Mouse (Mus musculus): ENCODE results near the gene Ifi211. TPM values are rescaled to one million over a fixed set of nuclear protein-coding genes. Genes with fewer than 3 reads are reported as not detected.
"Not testable (repeated sequence)": the region's sequence is repeated elsewhere in the genome, so short reads cannot be mapped to it uniquely, and the experiment has no call there.

Gene Ifi211
- total RNA-seq, 1 experiment = 0.80 TPM

DNA sequence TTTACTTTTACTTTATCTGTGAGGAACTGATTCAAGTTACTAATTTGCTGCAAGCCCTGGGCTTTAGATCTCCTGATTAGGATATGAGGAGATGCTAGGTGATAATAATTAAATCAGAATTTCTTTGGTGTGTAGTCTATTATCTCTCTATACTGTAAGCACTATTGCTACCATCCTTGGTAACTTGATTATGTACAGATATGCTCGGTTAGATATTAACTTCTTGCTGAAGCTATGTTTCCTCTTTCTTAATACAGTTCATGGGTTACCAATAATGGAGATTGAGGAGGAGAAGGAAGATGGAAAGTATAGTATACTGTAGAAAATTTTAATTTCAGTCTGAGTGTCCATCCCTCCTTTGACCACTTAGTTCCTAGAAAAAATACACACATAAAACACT is 40.7 kb upstream of the Ifi211 start:
- Histone ChIP-seq H3K9ac (ENCODE audit: insufficient read depth, low read depth, low read length, poor library complexity, severe bottlenecking) (no peak overlapping the region), H3K4me1 (ENCODE audit: control insufficient read depth in 2 of 2, insufficient read depth in 2 of 2, low read length in 2 of 2, poor library complexity in 1 of 2) (no peaks in the 10 kb centered on the region), H3K36me3 (ENCODE audit: control insufficient read depth, insufficient read depth, low read length, poor library complexity, severe bottlenecking) (no peaks in the 10 kb centered on the region), H3K4me3 (ENCODE audit: insufficient read depth in 1 of 2, low read depth in 1 of 2, low read length in 2 of 2, poor library complexity in 1 of 2, severe bottlenecking in 1 of 2) (no peak overlapping the region), H3K27ac (ENCODE audit: insufficient read depth, low read depth, low read length, poor library complexity, severe bottlenecking) (no peak overlapping the region), H3K9me3 (ENCODE audit: control insufficient read depth, insufficient read depth, low read depth, low read length) (no peaks in the 10 kb centered on the region)
- in situ Hi-C loops (cut with MboI; ENCODE audit: low sequenced_read_pairs in 2 of 2, unreplicated experiment in 2 of 2) = no loop called here
- TF ChIP-seq ZC3H11A (IDR thresholded peaks at IDR 0.05; ENCODE audit: borderline replicate concordance, low read depth, low read length) (no peak), MAFK (IDR thresholded peaks at IDR 0.05; ENCODE audit: insufficient read depth, low read depth, low read length) (no peak)
- no peak for DNase-seq (ENCODE audit: low read depth, low spot score)

DNA sequence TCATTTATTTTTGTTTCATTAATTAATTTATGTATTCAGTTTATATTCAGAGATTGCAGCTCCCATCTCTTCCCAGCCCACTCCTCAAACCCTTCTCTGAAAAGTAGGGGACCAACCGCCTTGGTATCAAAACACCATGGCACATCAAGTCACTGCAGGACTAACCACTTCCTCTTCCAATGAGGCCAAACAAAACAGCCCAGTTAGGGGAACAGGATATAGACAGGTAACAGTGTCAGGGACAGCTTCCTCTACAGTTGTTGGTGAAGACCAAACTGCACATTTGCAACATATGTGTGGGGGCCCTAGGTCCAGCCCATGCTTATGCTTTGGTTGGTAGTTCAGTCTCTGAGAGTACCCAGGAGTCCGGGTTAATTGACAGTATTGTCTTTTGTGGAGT is 36.2 kb upstream of the Ifi211 start:
- DNase-seq (ENCODE audit: low read depth, low spot score); H3K9ac ChIP-seq (ENCODE audit: insufficient read depth, low read depth, low read length, poor library complexity, severe bottlenecking); H3K4me1 ChIP-seq (ENCODE audit: control insufficient read depth in 2 of 2, insufficient read depth in 2 of 2, low read length in 2 of 2, poor library complexity in 1 of 2); H3K4me3 ChIP-seq (ENCODE audit: insufficient read depth in 1 of 2, low read depth in 1 of 2, low read length in 2 of 2, poor library complexity in 1 of 2, severe bottlenecking in 1 of 2); H3K36me3 ChIP-seq (ENCODE audit: control insufficient read depth, insufficient read depth, low read length, poor library complexity, severe bottlenecking); H3K9me3 ChIP-seq (ENCODE audit: control insufficient read depth, insufficient read depth, low read depth, low read length); H3K27ac ChIP-seq (ENCODE audit: insufficient read depth, low read depth, low read length, poor library complexity, severe bottlenecking): not testable (repeated sequence)
- in situ Hi-C loops (cut with MboI; ENCODE audit: low sequenced_read_pairs in 2 of 2, unreplicated experiment in 2 of 2) = loop anchor here in 1 of 2 experiments (5.0 kb wide), 1 partner anchor 142 kb away; no protein-coding TSS in a partner anchor

DNA sequence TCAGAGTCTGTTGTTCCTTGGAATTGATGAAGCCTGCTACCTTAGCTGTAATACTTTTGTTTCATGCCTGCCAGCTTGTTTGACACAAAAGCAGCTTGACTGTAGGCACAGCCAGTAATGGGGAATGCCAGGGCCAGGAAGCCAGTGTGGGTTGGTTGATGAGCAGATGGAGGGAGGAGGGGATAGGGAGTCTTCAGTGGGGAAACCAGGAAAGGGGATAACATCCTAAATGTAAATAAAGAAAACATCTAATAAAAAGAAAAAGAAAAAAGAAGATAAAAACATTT is 29.9 kb upstream of the Ifi211 start:
- in situ Hi-C loops (cut with MboI; ENCODE audit: low sequenced_read_pairs in 2 of 2, unreplicated experiment in 2 of 2) = loop anchor here in 1 of 2 experiments (5.0 kb wide), 1 partner anchor 65 kb away; no protein-coding TSS in a partner anchor

DNA sequence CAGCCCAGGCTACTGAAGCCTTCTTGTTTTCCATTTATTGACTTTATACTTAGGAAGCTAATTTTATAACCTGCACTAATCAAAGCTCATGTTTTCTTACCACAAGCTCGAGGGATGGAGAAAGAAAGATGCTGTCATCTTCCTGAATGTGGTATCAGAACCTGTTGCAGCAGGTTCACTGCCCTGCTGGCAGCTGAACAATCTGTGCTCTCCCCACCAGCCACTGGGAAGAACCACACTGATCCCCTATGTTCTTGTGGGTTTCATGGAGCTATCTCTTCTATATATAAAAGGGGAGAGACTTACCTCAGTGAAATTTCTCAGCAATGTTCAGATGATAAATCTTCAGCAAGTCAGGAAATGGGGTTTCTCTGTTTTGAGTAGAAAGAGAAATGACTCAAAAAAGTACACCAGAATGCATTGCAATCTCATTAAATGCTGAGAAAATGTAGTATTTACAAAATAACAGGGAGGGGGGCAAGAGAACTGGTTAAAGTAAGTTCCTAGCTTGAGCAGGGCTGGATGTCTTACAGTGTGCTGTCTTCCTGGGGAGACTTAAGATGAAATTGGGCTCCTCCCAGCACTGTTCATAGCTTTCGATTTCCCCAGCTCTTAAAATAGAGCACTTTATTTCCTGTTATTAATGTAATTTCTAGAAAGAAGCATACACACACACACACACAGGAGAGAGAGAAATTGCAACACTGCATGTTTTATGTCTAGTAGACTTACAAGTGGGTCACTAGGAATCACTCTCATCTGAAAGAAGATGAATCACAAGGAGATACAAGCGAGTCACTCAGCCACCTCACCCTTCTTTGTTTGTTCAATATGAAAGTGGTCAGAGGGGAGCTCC is 29.3 kb upstream of the Ifi211 start, which contains the start of the genes Mndal and Ifi203:
TSS of gene Mndal (minus strand) at position 568 of the 856 bp plus-strand sequence.
TSS of gene Ifi203 (minus strand) at position 749 of the 856 bp plus-strand sequence.
- not testable (repeated sequence) for H3K27ac ChIP-seq (ENCODE audit: insufficient read depth, low read depth, low read length, poor library complexity, severe bottlenecking); H3K9me3 ChIP-seq (ENCODE audit: control insufficient read depth, insufficient read depth, low read depth, low read length); H3K4me3 ChIP-seq (ENCODE audit: insufficient read depth in 1 of 2, low read depth in 1 of 2, low read length in 2 of 2, poor library complexity in 1 of 2, severe bottlenecking in 1 of 2); DNase-seq (ENCODE audit: low read depth, low spot score); H3K36me3 ChIP-seq (ENCODE audit: control insufficient read depth, insufficient read depth, low read length, poor library complexity, severe bottlenecking); H3K4me1 ChIP-seq (ENCODE audit: control insufficient read depth in 2 of 2, insufficient read depth in 2 of 2, low read length in 2 of 2, poor library complexity in 1 of 2); H3K9ac ChIP-seq (ENCODE audit: insufficient read depth, low read depth, low read length, poor library complexity, severe bottlenecking)
- in situ Hi-C loops (cut with MboI; ENCODE audit: low sequenced_read_pairs in 2 of 2, unreplicated experiment in 2 of 2) = loop anchor here in 1 of 2 experiments (5.0 kb wide), 1 partner anchor 65 kb away; no protein-coding TSS in a partner anchor

More for the DNA sequence above, 29.9 kb upstream of the Ifi211 start:
- H3K36me3 ChIP-seq (ENCODE audit: control insufficient read depth, insufficient read depth, low read length, poor library complexity, severe bottlenecking); H3K4me1 ChIP-seq (ENCODE audit: control insufficient read depth in 2 of 2, insufficient read depth in 2 of 2, low read length in 2 of 2, poor library complexity in 1 of 2); H3K27ac ChIP-seq (ENCODE audit: insufficient read depth, low read depth, low read length, poor library complexity, severe bottlenecking); H3K9me3 ChIP-seq (ENCODE audit: control insufficient read depth, insufficient read depth, low read depth, low read length); DNase-seq (ENCODE audit: low read depth, low spot score); H3K4me3 ChIP-seq (ENCODE audit: insufficient read depth in 1 of 2, low read depth in 1 of 2, low read length in 2 of 2, poor library complexity in 1 of 2, severe bottlenecking in 1 of 2); H3K9ac ChIP-seq (ENCODE audit: insufficient read depth, low read depth, low read length, poor library complexity, severe bottlenecking): not testable (repeated sequence)

DNA sequence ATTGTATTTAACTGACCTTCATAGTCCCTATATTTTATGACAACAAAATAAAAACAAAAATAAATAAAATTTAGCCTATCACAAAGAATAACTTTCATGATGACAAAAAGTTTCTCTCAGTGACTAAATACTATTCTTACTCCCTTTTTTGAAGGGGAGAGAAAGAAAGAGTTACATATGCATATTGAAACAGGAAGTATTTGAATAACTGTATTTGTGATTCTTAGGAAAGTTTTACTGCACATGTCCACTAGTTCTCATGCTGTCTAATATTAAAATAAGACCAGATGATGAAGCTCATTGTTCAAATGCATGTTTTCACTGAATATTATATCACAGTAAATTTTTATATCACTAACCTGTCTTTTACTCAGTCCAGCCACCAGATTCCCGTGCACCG is 28.7 kb upstream of the Ifi211 start:
- H3K36me3 ChIP-seq (ENCODE audit: control insufficient read depth, insufficient read depth, low read length, poor library complexity, severe bottlenecking); DNase-seq (ENCODE audit: low read depth, low spot score); H3K27ac ChIP-seq (ENCODE audit: insufficient read depth, low read depth, low read length, poor library complexity, severe bottlenecking); H3K4me3 ChIP-seq (ENCODE audit: insufficient read depth in 1 of 2, low read depth in 1 of 2, low read length in 2 of 2, poor library complexity in 1 of 2, severe bottlenecking in 1 of 2); H3K9me3 ChIP-seq (ENCODE audit: control insufficient read depth, insufficient read depth, low read depth, low read length); H3K9ac ChIP-seq (ENCODE audit: insufficient read depth, low read depth, low read length, poor library complexity, severe bottlenecking); H3K4me1 ChIP-seq (ENCODE audit: control insufficient read depth in 2 of 2, insufficient read depth in 2 of 2, low read length in 2 of 2, poor library complexity in 1 of 2): not testable (repeated sequence)
- in situ Hi-C loops (cut with MboI; ENCODE audit: low sequenced_read_pairs in 2 of 2, unreplicated experiment in 2 of 2) = loop anchor here in 1 of 2 experiments (5.0 kb wide), 1 partner anchor 64 kb away; no protein-coding TSS in a partner anchor

DNA sequence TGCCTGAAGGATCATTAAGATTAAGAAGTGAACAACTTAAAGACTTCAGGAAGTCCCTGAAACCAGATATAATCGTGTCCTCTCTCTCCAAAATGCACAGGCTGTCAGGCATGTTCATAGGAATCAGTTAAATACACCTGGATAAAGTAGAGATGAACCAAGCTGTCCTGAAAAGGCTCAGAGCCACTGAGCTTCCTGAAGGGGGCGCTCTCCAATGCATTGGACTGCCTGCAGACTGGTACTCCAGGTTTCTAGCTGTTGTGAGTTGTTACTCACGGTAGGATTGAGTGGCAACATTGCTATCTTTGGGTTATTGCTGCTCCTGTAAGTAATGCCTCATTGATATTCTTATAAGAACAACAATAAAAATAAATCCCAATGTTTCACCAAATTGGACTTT is 6.4 kb upstream of the Ifi211 start:
- not testable (repeated sequence) for H3K9me3 ChIP-seq (ENCODE audit: control insufficient read depth, insufficient read depth, low read depth, low read length); H3K4me3 ChIP-seq (ENCODE audit: insufficient read depth in 1 of 2, low read depth in 1 of 2, low read length in 2 of 2, poor library complexity in 1 of 2, severe bottlenecking in 1 of 2); H3K27ac ChIP-seq (ENCODE audit: insufficient read depth, low read depth, low read length, poor library complexity, severe bottlenecking); DNase-seq (ENCODE audit: low read depth, low spot score); H3K9ac ChIP-seq (ENCODE audit: insufficient read depth, low read depth, low read length, poor library complexity, severe bottlenecking); H3K36me3 ChIP-seq (ENCODE audit: control insufficient read depth, insufficient read depth, low read length, poor library complexity, severe bottlenecking); H3K4me1 ChIP-seq (ENCODE audit: control insufficient read depth in 2 of 2, insufficient read depth in 2 of 2, low read length in 2 of 2, poor library complexity in 1 of 2)
- in situ Hi-C loops (cut with MboI; ENCODE audit: low sequenced_read_pairs in 2 of 2, unreplicated experiment in 2 of 2) = loop anchor here in 1 of 2 experiments (10.0 kb wide), 1 partner anchor 154 kb away; the partner anchor contains the start of gene Ifi204
